ENCODE assay signal across 8 mouse cellular contexts in the genomic region with DNA sequence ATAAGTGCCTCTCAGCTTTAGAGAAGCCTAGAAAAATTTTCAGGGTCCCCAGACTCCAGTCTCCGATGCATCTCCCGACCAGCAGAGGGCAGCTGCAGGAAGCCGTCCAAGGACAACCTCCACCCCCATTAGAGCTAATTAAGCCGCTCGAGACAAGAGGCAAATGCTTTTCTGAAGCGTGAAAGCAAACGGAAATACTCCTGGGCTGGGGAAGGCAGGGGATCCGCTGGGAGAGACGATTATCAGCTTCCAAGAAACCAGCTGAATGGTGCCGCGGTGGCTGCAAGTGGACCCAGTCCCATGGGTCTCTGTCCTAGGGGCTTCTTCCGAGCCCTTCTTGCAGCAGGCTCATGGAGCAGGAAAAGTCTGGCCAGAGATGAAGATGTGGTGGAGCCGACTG.
DNase-seq lines count a peak whose midpoint lies in the region; ATAC-seq and TF ChIP-seq lines count a peak whose summit lies in the region.

No protein-coding gene starts in this region.

- peak; percentile 47; the same call in 1 of the 2 replicates for ATAC-seq in embryonic facial prominence, embryonic 12.5 days (ENCODE audit: insufficient number of reproducible peaks, insufficient read depth, low FRiP score, low TSS enrichment)
- 0 out of 2 replicates have a peak, but pooled peaks have one; percentile 39 for ATAC-seq in heart, embryonic 12.5 days (ENCODE audit: insufficient number of reproducible peaks, low FRiP score)
- ATAC-seq in kidney, embryonic 14.5 days (ENCODE audit: low FRiP score, low TSS enrichment): peak; percentile 93
- ATAC-seq in limb, embryonic 11.5 days (ENCODE audit: insufficient number of reproducible peaks, low FRiP score, low TSS enrichment, low read depth): peak; percentile 67; the same call in 1 of the 2 replicates
- peak; percentile 90 for ATAC-seq in midbrain, embryonic 14.5 days (ENCODE audit: low FRiP score, low TSS enrichment)
- no peak for ATAC-seq in stomach, postnatal 0 days (ENCODE audit: low FRiP score, low TSS enrichment)

- peak overlapping the region; percentile 58 for H3K4me2 ChIP-seq in embryonic facial prominence, embryonic 12.5 days (replicated peaks)
- peak overlapping the region; percentile 84 for H3K4me2 ChIP-seq in heart, embryonic 12.5 days
- peak overlapping the region; percentile 67 for H3K4me2 ChIP-seq in kidney, embryonic 14.5 days (replicated peaks; ENCODE audit: low read depth, low read length)
- H3K4me2 ChIP-seq in limb, embryonic 11.5 days (ENCODE audit: low read depth, severe bottlenecking): peak overlapping the region; percentile 54
- H3K4me2 ChIP-seq in midbrain, embryonic 14.5 days (ENCODE audit: low read length): peak overlapping the region; percentile 67
- peak overlapping the region; percentile 52 for H3K4me2 ChIP-seq in stomach, postnatal 0 days (replicated peaks; ENCODE audit: low read depth)

- H3K27ac ChIP-seq in embryonic facial prominence, embryonic 12.5 days: no peak overlapping the region
- no peak overlapping the region for H3K27ac ChIP-seq in heart, embryonic 12.5 days (ENCODE audit: poor library complexity, severe bottlenecking)
- H3K27ac ChIP-seq in kidney, embryonic 14.5 days (ENCODE audit: low read depth, low read length): no peak overlapping the region
- no peak overlapping the region for H3K27ac ChIP-seq in limb, embryonic 11.5 days (replicated peaks; ENCODE audit: low read depth, low read length)
- H3K27ac ChIP-seq in midbrain, embryonic 14.5 days (replicated peaks; ENCODE audit: low read depth, low read length): peak overlapping the region; percentile 73
- H3K27ac ChIP-seq in stomach, postnatal 0 days (replicated peaks): no peak overlapping the region

- peak overlapping the region; percentile 17; the same call in 1 of the 2 replicates for H3K9ac ChIP-seq in embryonic facial prominence, embryonic 12.5 days
- peak overlapping the region; percentile 60 for H3K9ac ChIP-seq in heart, embryonic 12.5 days
- peak overlapping the region; percentile 53; the same call in 1 of the 2 replicates for H3K9ac ChIP-seq in kidney, embryonic 14.5 days (ENCODE audit: low read depth, low read length)
- H3K9ac ChIP-seq in limb, embryonic 11.5 days (ENCODE audit: low read length): peak overlapping the region; percentile 53
- H3K9ac ChIP-seq in midbrain, embryonic 14.5 days (replicated peaks; ENCODE audit: low read length): peak overlapping the region; percentile 62
- H3K9ac ChIP-seq in stomach, postnatal 0 days (ENCODE audit: low read length): 0 out of 2 replicates have a peak overlapping the region, but pooled peaks have one; percentile 23

- DNase-seq in brain, embryonic 18.5 days (ENCODE audit: low read depth, low spot score): peak; percentile 63
- peak; percentile 79 for DNase-seq in limb, embryonic 11.5 days (ENCODE audit: low spot score)
- peak; percentile 92 for DNase-seq in midbrain, embryonic 14.5 days
- DNase-seq in stomach, postnatal 0 days (ENCODE audit: low spot score): peak; percentile 42
- DNase-seq in adipocyte (ENCODE audit: low spot score): no peak

- no peaks in the 10 kb centered on the region for H3K4me1 ChIP-seq in embryonic facial prominence, embryonic 12.5 days
- H3K4me1 ChIP-seq in heart, embryonic 12.5 days (replicated peaks): no peaks in the 10 kb centered on the region
- no peaks in the 10 kb centered on the region for H3K4me1 ChIP-seq in kidney, embryonic 14.5 days (ENCODE audit: control insufficient read depth, insufficient read depth, low read length)
- H3K4me1 ChIP-seq in limb, embryonic 11.5 days (ENCODE audit: control insufficient read depth, insufficient read depth, low read length): no peaks in the 10 kb centered on the region
- H3K4me1 ChIP-seq in midbrain, embryonic 14.5 days (ENCODE audit: control insufficient read depth, insufficient read depth, low read length): 0 out of 2 replicates have a peak, but pooled peaks cover 2% of the 10 kb centered on the region
- no peaks in the 10 kb centered on the region for H3K4me1 ChIP-seq in stomach, postnatal 0 days (replicated peaks; ENCODE audit: control insufficient read depth, insufficient read depth)

- TF ChIP-seq CTCF in stomach, postnatal 0 days (IDR thresholded peaks at IDR 0.05; ENCODE audit: low read depth): peak; percentile 77

- no peak for TF ChIP-seq EP300 in stomach, postnatal 0 days (optimal IDR thresholded peaks at IDR 0.05)

- no peaks in the 10 kb centered on the region for H3K36me3 ChIP-seq in embryonic facial prominence, embryonic 12.5 days
- H3K36me3 ChIP-seq in heart, embryonic 12.5 days: no peaks in the 10 kb centered on the region
- H3K36me3 ChIP-seq in kidney, embryonic 14.5 days (ENCODE audit: control insufficient read depth, insufficient read depth, low read length): no peaks in the 10 kb centered on the region
- H3K36me3 ChIP-seq in limb, embryonic 11.5 days (ENCODE audit: control insufficient read depth, insufficient read depth, low read length): no peaks in the 10 kb centered on the region
- no peaks in the 10 kb centered on the region for H3K36me3 ChIP-seq in midbrain, embryonic 14.5 days (ENCODE audit: control insufficient read depth, insufficient read depth, low read length)
- H3K36me3 ChIP-seq in stomach, postnatal 0 days (ENCODE audit: control insufficient read depth, insufficient read depth, low read length): no peaks in the 10 kb centered on the region

- H3K4me3 ChIP-seq in embryonic facial prominence, embryonic 12.5 days: peak overlapping the region; percentile 40
- peak overlapping the region; percentile 49 for H3K4me3 ChIP-seq in heart, embryonic 12.5 days
- peak overlapping the region; percentile 39 for H3K4me3 ChIP-seq in kidney, embryonic 14.5 days (ENCODE audit: low read length)
- peak overlapping the region; percentile 32 for H3K4me3 ChIP-seq in limb, embryonic 11.5 days (ENCODE audit: low read depth, low read length)
- peak overlapping the region; percentile 44 for H3K4me3 ChIP-seq in midbrain, embryonic 14.5 days (replicated peaks; ENCODE audit: low read depth, low read length)
- peak overlapping the region; percentile 33 for H3K4me3 ChIP-seq in stomach, postnatal 0 days (ENCODE audit: low read depth, low read length)

- H3K27me3 ChIP-seq in embryonic facial prominence, embryonic 12.5 days: no peaks in the 10 kb centered on the region
- H3K27me3 ChIP-seq in heart, embryonic 12.5 days (replicated peaks): no peaks in the 10 kb centered on the region
- H3K27me3 ChIP-seq in kidney, embryonic 14.5 days (ENCODE audit: control insufficient read depth, insufficient read depth, low read length): no peaks in the 10 kb centered on the region
- no peaks in the 10 kb centered on the region for H3K27me3 ChIP-seq in limb, embryonic 11.5 days (ENCODE audit: control insufficient read depth, insufficient read depth, low read length)
- H3K27me3 ChIP-seq in midbrain, embryonic 14.5 days (ENCODE audit: control insufficient read depth, insufficient read depth, low read length): no peaks in the 10 kb centered on the region
- no peaks in the 10 kb centered on the region for H3K27me3 ChIP-seq in stomach, postnatal 0 days (ENCODE audit: control insufficient read depth, insufficient read depth, low read length)

- no peaks in the 10 kb centered on the region for H3K9me3 ChIP-seq in embryonic facial prominence, embryonic 12.5 days
- no peaks in the 10 kb centered on the region for H3K9me3 ChIP-seq in heart, embryonic 12.5 days (replicated peaks)
- H3K9me3 ChIP-seq in kidney, embryonic 14.5 days (ENCODE audit: control insufficient read depth, low read length): no peaks in the 10 kb centered on the region
- H3K9me3 ChIP-seq in limb, embryonic 11.5 days (ENCODE audit: control insufficient read depth, low read length): no peaks in the 10 kb centered on the region
- H3K9me3 ChIP-seq in midbrain, embryonic 14.5 days (ENCODE audit: control insufficient read depth, low read length): no peaks in the 10 kb centered on the region
- H3K9me3 ChIP-seq in stomach, postnatal 0 days (ENCODE audit: control insufficient read depth, low read length): no peaks in the 10 kb centered on the region

- WGBS in embryonic facial prominence, embryonic 12.5 days: under 1% methylated on average over 13 of the region's 13 CpGs
- WGBS in heart, embryonic 12.5 days: under 1% methylated on average over 13 of the region's 13 CpGs
- WGBS in kidney, embryonic 14.5 days: under 1% methylated on average over 13 of the region's 13 CpGs
- WGBS in limb, embryonic 11.5 days: 1% methylated on average over 13 of the region's 13 CpGs
- 0% methylated on average over 13 of the region's 13 CpGs for WGBS in midbrain, embryonic 14.5 days
- WGBS in stomach, postnatal 0 days: 2% methylated on average over 13 of the region's 13 CpGs
